Comparison of ENCODE assay signal across 12 mouse cellular contexts in genomic region chr2:92966257-92966656, GRCm38 (mm10). TPM values are rescaled to one million over a fixed set of nuclear protein-coding genes. Genes with fewer than 3 reads are reported as not detected.
DNase-seq lines count a peak whose midpoint lies in the region; ATAC-seq and TF ChIP-seq lines count a peak whose summit lies in the region.
"Had no signal": no experiment of that assay in that cellular context is flagged by ENCODE, and none has a peak within 500 bp of the region (broad histone marks: within the 10 kb centered on the region; RNA-seq: fewer than 3 reads in every experiment).

No protein-coding gene starts in this region.

- no peak overlapping the region for H3K27ac ChIP-seq in hindbrain, embryonic 12.5 days
- H3K27ac ChIP-seq in hindbrain, embryonic 10.5 days = no peak overlapping the region
- peak overlapping the region; percentile 65 for H3K27ac ChIP-seq in lung, embryonic 14.5 days (ENCODE audit: low read depth)
- H3K27ac ChIP-seq in lung, postnatal 0 days (ENCODE audit: low read length) = no peak overlapping the region
- H3K27ac ChIP-seq: hindbrain, embryonic 15.5 days; limb, embryonic 12.5 days; neural tube, embryonic 15.5 days had no signal

- H3K9me3 ChIP-seq in hindbrain, embryonic 12.5 days (replicated peaks) = no peaks in the 10 kb centered on the region
- H3K9me3 ChIP-seq in hindbrain, embryonic 10.5 days = no peaks in the 10 kb centered on the region
- H3K9me3 ChIP-seq in lung, embryonic 14.5 days (ENCODE audit: low read depth, low read length) = no peaks in the 10 kb centered on the region
- no peaks in the 10 kb centered on the region for H3K9me3 ChIP-seq in lung, postnatal 0 days (ENCODE audit: low read length)
- H3K9me3 ChIP-seq: hindbrain, embryonic 15.5 days; limb, embryonic 12.5 days; neural tube, embryonic 15.5 days had no signal

- DNase-seq in CD4-positive, CD25-positive, alpha-beta regulatory T cell, adult 2 months (ENCODE audit: low read depth, low spot score) = peak; percentile 10
- no peak for DNase-seq in hindbrain, embryonic 10.5 days (ENCODE audit: low spot score)
- DNase-seq in lung, embryonic 14.5 days = no peak
- no peak for DNase-seq in lung, postnatal 14 days
- peak; percentile 40 for DNase-seq in lung, postnatal 0 days (ENCODE audit: low spot score)
- no peak for DNase-seq in layer of hippocampus, adult 18-20 months (ENCODE audit: low spot score in 2 of 2)
- DNase-seq: gastrocnemius, postnatal 25 days had no signal

- peak; percentile 52; the same call in 1 of the 2 replicates for TF ChIP-seq CTCF in lung, embryonic 14.5 days (IDR thresholded peaks at IDR 0.05; ENCODE audit: low read depth)
- TF ChIP-seq CTCF in lung, postnatal 0 days (IDR thresholded peaks at IDR 0.05) = peak; percentile 67

- H3K4me1 ChIP-seq in hindbrain, embryonic 12.5 days = peaks cover 16% of the 10 kb centered on the region
- H3K4me1 ChIP-seq in hindbrain, embryonic 10.5 days (replicated peaks) = peaks cover 24% of the 10 kb centered on the region
- H3K4me1 ChIP-seq in lung, embryonic 14.5 days (ENCODE audit: insufficient read depth) = 0 out of 2 replicates have a peak, but pooled peaks cover 7% of the 10 kb centered on the region
- no peaks in the 10 kb centered on the region for H3K4me1 ChIP-seq in lung, postnatal 0 days (ENCODE audit: insufficient read depth, low read depth, low read length)

- H3K4me2 ChIP-seq in hindbrain, embryonic 12.5 days (replicated peaks) = no peak overlapping the region
- H3K4me2 ChIP-seq in lung, embryonic 14.5 days = no peak overlapping the region
- H3K4me2 ChIP-seq in lung, postnatal 0 days (replicated peaks; ENCODE audit: low read depth, low read length) = no peak overlapping the region
- H3K4me2 ChIP-seq: hindbrain, embryonic 15.5 days; limb, embryonic 12.5 days; neural tube, embryonic 15.5 days had no signal

- ATAC-seq in CD4-positive, CD25-positive, alpha-beta regulatory T cell, adult 4 months = no peak
- ATAC-seq in hindbrain, embryonic 12.5 days (ENCODE audit: low FRiP score) = 0 out of 2 replicates have a peak, but pooled peaks have one; percentile 35
- ATAC-seq in lung, embryonic 14.5 days (ENCODE audit: insufficient read depth) = no peak
- 0 out of 2 replicates have a peak, but pooled peaks have one; percentile 16 for ATAC-seq in lung, postnatal 0 days

- no peak overlapping the region for H3K4me3 ChIP-seq in hindbrain, embryonic 12.5 days
- H3K4me3 ChIP-seq in hindbrain, embryonic 10.5 days = no peak overlapping the region
- H3K4me3 ChIP-seq in lung, embryonic 14.5 days (ENCODE audit: low read depth, low read length) = no peak overlapping the region
- no peak overlapping the region for H3K4me3 ChIP-seq in lung, postnatal 0 days (ENCODE audit: low read depth, low read length)
- H3K4me3 ChIP-seq: hindbrain, embryonic 15.5 days; limb, embryonic 12.5 days; neural tube, embryonic 15.5 days had no signal

- H3K9ac ChIP-seq in hindbrain, embryonic 12.5 days = no peak overlapping the region
- H3K9ac ChIP-seq in lung, embryonic 14.5 days = no peak overlapping the region
- H3K9ac ChIP-seq in lung, postnatal 0 days (replicated peaks; ENCODE audit: low read depth) = no peak overlapping the region
- H3K9ac ChIP-seq: hindbrain, embryonic 15.5 days; limb, embryonic 12.5 days; neural tube, embryonic 15.5 days had no signal

- no peaks in the 10 kb centered on the region for H3K27me3 ChIP-seq in hindbrain, embryonic 12.5 days
- H3K27me3 ChIP-seq in hindbrain, embryonic 10.5 days (ENCODE audit: insufficient read depth, poor library complexity, severe bottlenecking) = no peaks in the 10 kb centered on the region
- no peaks in the 10 kb centered on the region for H3K27me3 ChIP-seq in lung, embryonic 14.5 days (ENCODE audit: insufficient read depth, low read length)
- no peaks in the 10 kb centered on the region for H3K27me3 ChIP-seq in lung, postnatal 0 days (replicated peaks; ENCODE audit: insufficient read depth, low read length)
- H3K27me3 ChIP-seq: limb, embryonic 12.5 days; neural tube, embryonic 15.5 days had no signal

- TF ChIP-seq EP300 in lung, postnatal 0 days (IDR thresholded peaks at IDR 0.05) = no peak

- 0 out of 2 replicates have a peak, but pooled peaks cover 4% of the 10 kb centered on the region for H3K36me3 ChIP-seq in hindbrain, embryonic 12.5 days
- peaks cover 6% of the 10 kb centered on the region for H3K36me3 ChIP-seq in hindbrain, embryonic 10.5 days
- H3K36me3 ChIP-seq in lung, embryonic 14.5 days (ENCODE audit: insufficient read depth) = peaks cover 10% of the 10 kb centered on the region; the same call in 1 of the 2 replicates
- H3K36me3 ChIP-seq in lung, postnatal 0 days (ENCODE audit: insufficient read depth, low read length) = no peaks in the 10 kb centered on the region
- H3K36me3 ChIP-seq: hindbrain, embryonic 15.5 days; neural tube, embryonic 15.5 days had no signal

- WGBS in hindbrain, embryonic 12.5 days = 50% methylated on average over 8 of the region's 8 CpGs
- WGBS in hindbrain, embryonic 10.5 days = 52% methylated on average over 8 of the region's 8 CpGs
- 45% methylated on average over 8 of the region's 8 CpGs for WGBS in lung, embryonic 14.5 days
- WGBS in lung, postnatal 0 days = 58% methylated on average over 8 of the region's 8 CpGs

RNA-seq across cellular contexts. Expression of gene Syt13, which starts 51.4 kb away (rescaled TPM):
- not detected for polyA plus RNA-seq in CD4-positive, CD25-positive, alpha-beta regulatory T cell, adult 4 months (2017; shearing (Covaris generic))
- 32.7 and 34.2 TPM in 2 replicates for polyA plus RNA-seq in hindbrain, embryonic 12.5 days (2016; fragmentation: Nextera tagmentation; extraction: Ambion mirVana)
- polyA plus RNA-seq in hindbrain, embryonic 10.5 days (2016; fragmentation: Nextera tagmentation; extraction: Ambion mirVana) = 20.1 and 20.4 TPM in 2 replicates
- 3.2 and 3.6 TPM in 2 replicates for polyA plus RNA-seq in lung, embryonic 14.5 days (2014; fragmentation: Nextera tagmentation; extraction: Ambion mirVana)
- polyA plus RNA-seq in lung, postnatal 0 days (2015; fragmentation: Nextera tagmentation; extraction: Ambion mirVana) = 0.24 and 0.32 TPM in 2 replicates
- 100 to 1,000 TPM; 141 to 158 TPM for total RNA-seq in layer of hippocampus, adult 18-20 months (2021)

Comparison
In these comparisons a context has a peak if more than half of its experiments do, and no peak if none do; other contexts are left out.
1. DNase-seq: peak in CD4-positive, CD25-positive, alpha-beta regulatory T cell, adult 2 months (single experiment) and lung, postnatal 0 days (single experiment); none in hindbrain, embryonic 10.5 days (single experiment), lung, embryonic 14.5 days (single experiment), lung, postnatal 14 days (single experiment) and layer of hippocampus, adult 18-20 months (0 of 2).
2. ATAC-seq: peak in hindbrain, embryonic 12.5 days (single experiment) and lung, postnatal 0 days (single experiment); none in CD4-positive, CD25-positive, alpha-beta regulatory T cell, adult 4 months (single experiment) and lung, embryonic 14.5 days (single experiment).